In the genomic region with DNA sequence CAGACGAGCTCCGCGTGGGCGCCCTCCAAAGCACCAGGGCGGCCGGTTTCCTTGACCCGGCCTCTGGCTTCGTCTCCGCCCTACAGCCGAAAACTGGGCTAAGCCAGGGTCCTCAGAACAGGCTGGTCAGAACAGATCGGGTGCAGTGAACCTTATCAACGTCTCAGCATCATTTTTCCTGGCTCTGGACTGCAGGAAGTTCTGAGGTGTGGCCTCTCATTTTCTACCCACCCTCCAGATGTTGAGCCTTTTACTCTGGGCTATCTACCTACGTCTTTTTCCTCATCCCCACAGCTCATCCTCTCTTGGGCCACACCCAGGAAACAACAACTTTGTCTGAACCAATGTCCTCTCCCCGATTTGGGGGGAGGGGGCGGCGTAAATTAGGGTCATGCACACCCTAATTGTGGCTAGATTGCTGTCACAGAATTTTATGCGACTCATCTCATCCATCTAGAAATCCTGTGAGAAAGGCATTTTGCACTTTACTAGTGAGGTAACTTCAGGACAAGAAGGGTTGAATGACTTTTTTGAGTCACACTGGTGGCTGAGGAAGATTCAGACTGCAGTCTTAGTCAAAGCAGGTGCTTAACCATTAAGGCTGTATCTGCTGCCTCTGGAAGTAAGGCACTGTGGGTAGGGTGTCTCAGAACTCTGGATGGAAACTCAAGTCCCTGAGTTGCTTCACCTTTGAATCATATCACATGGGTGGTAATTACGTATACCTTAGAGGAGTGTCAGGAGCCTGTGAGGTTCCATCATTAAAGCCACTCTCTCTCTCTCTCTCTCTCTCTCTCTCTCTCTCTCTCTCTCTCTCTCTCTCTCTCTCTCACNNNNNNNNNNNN, we compare ENCODE assay signal across 8 mouse cellular contexts. TPM values are rescaled to one million over a fixed set of nuclear protein-coding genes. Genes with fewer than 3 reads are reported as not detected.
A peak's percentile ranks its signal among the peaks of the same experiment; 100 is the strongest.
DNase-seq lines count a peak whose midpoint lies in the region; ATAC-seq lines count a peak whose summit lies in the region.

Faah (minus strand) TSS at position 25 of the 845 bp plus-strand sequence.

- WGBS in heart, embryonic 10.5 days, result 8% methylated on average over 18 of the region's 18 CpGs
- WGBS in embryonic facial prominence, embryonic 15.5 days, result 6% methylated on average over 18 of the region's 18 CpGs
- WGBS in neural tube, embryonic 12.5 days, result 4% methylated on average over 18 of the region's 18 CpGs

- peak within 1 kb of the TSS; percentile 100 for H3K4me2 ChIP-seq in embryonic facial prominence, embryonic 15.5 days (replicated peaks)
- H3K4me2 ChIP-seq in neural tube, embryonic 12.5 days (replicated peaks), result peak within 1 kb of the TSS; percentile 96

- peak within 1 kb of the TSS; percentile 77 for H3K27ac ChIP-seq in heart, embryonic 10.5 days
- no peak within 1 kb of the TSS for H3K27ac ChIP-seq in embryonic facial prominence, embryonic 15.5 days (replicated peaks)
- no peak within 1 kb of the TSS for H3K27ac ChIP-seq in neural tube, embryonic 12.5 days

- DNase-seq in heart, embryonic 10.5 days (ENCODE audit: low spot score), result no peak
- DNase-seq in heart, postnatal 10 days, result no peak
- peak; percentile 82 for DNase-seq in CD4-positive helper T cell, adult 2 months (ENCODE audit: low read depth, low spot score)
- DNase-seq in left cerebral cortex, postnatal 10 days (ENCODE audit: extremely low spot score in 1 of 2, low spot score in 2 of 2), result no peak
- DNase-seq in retina, postnatal 1 day, result no peak
- DNase-seq in cerebellum, adult 11-12 months, result no peak

- H3K36me3 ChIP-seq in heart, embryonic 10.5 days, result no peaks in the 10 kb centered on the region
- no peaks in the 10 kb centered on the region for H3K36me3 ChIP-seq in embryonic facial prominence, embryonic 15.5 days
- no peaks in the 10 kb centered on the region for H3K36me3 ChIP-seq in neural tube, embryonic 12.5 days

- H3K9ac ChIP-seq in embryonic facial prominence, embryonic 15.5 days, result peak within 1 kb of the TSS; percentile 37
- peak within 1 kb of the TSS; percentile 63 for H3K9ac ChIP-seq in neural tube, embryonic 12.5 days

- ATAC-seq in embryonic facial prominence, embryonic 15.5 days (ENCODE audit: insufficient number of reproducible peaks, low FRiP score, low TSS enrichment, low read depth), result peak; percentile 39; the same call in 1 of the 2 replicates
- peak; percentile 58 for ATAC-seq in neural tube, embryonic 12.5 days (ENCODE audit: low FRiP score, low read depth)

- peaks cover 10% of the 10 kb centered on the region for H3K4me1 ChIP-seq in heart, embryonic 10.5 days
- peaks cover 13% of the 10 kb centered on the region; the same call in 1 of the 2 replicates for H3K4me1 ChIP-seq in embryonic facial prominence, embryonic 15.5 days
- 0 out of 2 replicates have a peak, but pooled peaks cover 2% of the 10 kb centered on the region for H3K4me1 ChIP-seq in neural tube, embryonic 12.5 days

- intact Hi-C loops in heart, postnatal 10 days (cut with DNase I), result no loop called here
- intact Hi-C loops in left cerebral cortex, postnatal 10 days (cut with DNase I), result no loop called here

- peak within 1 kb of the TSS; percentile 75 for H3K4me3 ChIP-seq in heart, embryonic 10.5 days
- H3K4me3 ChIP-seq in embryonic facial prominence, embryonic 15.5 days (replicated peaks), result peak within 1 kb of the TSS; percentile 62
- peak within 1 kb of the TSS; percentile 66 for H3K4me3 ChIP-seq in neural tube, embryonic 12.5 days

- no peaks in the 10 kb centered on the region for H3K9me3 ChIP-seq in heart, embryonic 10.5 days
- H3K9me3 ChIP-seq in embryonic facial prominence, embryonic 15.5 days (replicated peaks), result no peaks in the 10 kb centered on the region
- H3K9me3 ChIP-seq in neural tube, embryonic 12.5 days, result no peaks in the 10 kb centered on the region

- peaks cover 78% of the 10 kb centered on the region for H3K27me3 ChIP-seq in heart, embryonic 10.5 days (ENCODE audit: insufficient read depth, poor library complexity, severe bottlenecking)
- H3K27me3 ChIP-seq in embryonic facial prominence, embryonic 15.5 days, result peaks cover 63% of the 10 kb centered on the region
- peaks cover 56% of the 10 kb centered on the region for H3K27me3 ChIP-seq in neural tube, embryonic 12.5 days (replicated peaks)

RNA-seq across cellular contexts. Expression of gene Faah, which starts in this region (rescaled TPM):
- 1.3 and 1.7 TPM in 2 replicates for polyA plus RNA-seq in heart, embryonic 10.5 days (2016; fragmentation: Nextera tagmentation; extraction: Ambion mirVana)
- under 1 TPM; 0.60 to 0.94 TPM for total RNA-seq in heart, postnatal 10 days (2021)
- polyA plus RNA-seq in embryonic facial prominence, embryonic 15.5 days (2015; fragmentation: Nextera tagmentation; extraction: Ambion mirVana), result 7.0 and 8.5 TPM in 2 replicates
- 10 to 100 TPM; 70.6 to 70.8 TPM for total RNA-seq in left cerebral cortex, postnatal 10 days (2021)
- 4.8 and 5.8 TPM in 2 replicates for polyA plus RNA-seq in neural tube, embryonic 12.5 days (2016; fragmentation: Nextera tagmentation; extraction: Ambion mirVana)

Comparison
In these comparisons a context has a peak if more than half of its experiments do, and no peak if none do; other contexts are left out.
1. RNA of gene Faah (total RNA-seq): 70.6 to 70.8 TPM in left cerebral cortex, postnatal 10 days; 0.60 to 0.94 TPM in heart, postnatal 10 days; every median in the first group is over 10 times any median in the second.
2. Peak in every context shown above with its lines, with median percentiles within 50 percentile points of each other: H3K4me3 ChIP-seq.